Mouse (Mus musculus): ENCODE results near the gene Stoml1. TPM values are rescaled to one million over a fixed set of nuclear protein-coding genes. Genes with fewer than 3 reads are reported as not detected.
A peak's percentile ranks its signal among the peaks of the same experiment; 100 is the strongest.

The Stoml1 gene
- polyA plus RNA-seq, 2 experiments from 2014 or later: 26.0 to 83.0 TPM

DNA sequence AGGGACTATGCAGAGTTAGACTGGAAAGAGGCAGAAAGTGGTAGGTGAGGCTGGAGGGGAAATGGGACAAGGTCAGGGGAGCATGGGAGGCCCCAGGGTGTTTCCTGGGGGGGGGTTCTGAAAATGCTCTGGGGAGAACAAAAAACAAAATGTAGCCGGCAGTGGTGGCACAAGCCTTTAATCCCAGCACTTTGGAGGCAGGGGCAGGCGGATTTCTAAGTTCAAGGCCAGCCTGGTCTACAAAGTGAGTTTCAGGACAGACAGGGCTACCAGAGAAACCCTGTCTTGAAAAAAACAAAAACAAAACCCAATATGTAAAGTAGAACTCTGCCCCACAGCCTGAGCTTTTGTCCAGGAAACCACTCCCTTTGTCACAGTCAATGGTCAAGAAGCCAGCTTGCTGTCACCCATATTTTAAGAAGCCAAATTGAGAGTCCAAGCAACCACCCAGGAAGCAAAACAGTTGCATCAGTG, 19.1 kb downstream of the Stoml1 start:
- ATAC-seq: no peak

DNA sequence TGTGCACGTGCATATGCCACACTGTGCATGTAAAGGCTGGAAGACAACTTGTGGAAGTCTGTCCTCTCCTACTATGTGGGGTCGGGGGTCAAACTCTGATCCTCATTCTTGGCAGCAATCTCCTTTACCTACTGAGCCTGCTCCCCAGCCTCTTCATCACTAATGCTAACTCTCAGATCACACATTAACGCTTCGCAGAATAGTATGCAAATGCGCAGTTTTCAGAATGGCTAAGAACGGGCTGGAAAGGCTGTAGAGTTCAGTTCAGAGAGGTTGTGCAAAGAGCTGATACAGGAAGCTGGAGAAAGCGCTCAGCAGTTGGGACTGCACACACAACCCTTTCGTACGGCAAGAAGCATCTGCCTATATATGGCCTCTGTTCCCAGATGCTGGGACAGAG, 19.9 kb downstream of the Stoml1 start:
- no peak for ATAC-seq

DNA sequence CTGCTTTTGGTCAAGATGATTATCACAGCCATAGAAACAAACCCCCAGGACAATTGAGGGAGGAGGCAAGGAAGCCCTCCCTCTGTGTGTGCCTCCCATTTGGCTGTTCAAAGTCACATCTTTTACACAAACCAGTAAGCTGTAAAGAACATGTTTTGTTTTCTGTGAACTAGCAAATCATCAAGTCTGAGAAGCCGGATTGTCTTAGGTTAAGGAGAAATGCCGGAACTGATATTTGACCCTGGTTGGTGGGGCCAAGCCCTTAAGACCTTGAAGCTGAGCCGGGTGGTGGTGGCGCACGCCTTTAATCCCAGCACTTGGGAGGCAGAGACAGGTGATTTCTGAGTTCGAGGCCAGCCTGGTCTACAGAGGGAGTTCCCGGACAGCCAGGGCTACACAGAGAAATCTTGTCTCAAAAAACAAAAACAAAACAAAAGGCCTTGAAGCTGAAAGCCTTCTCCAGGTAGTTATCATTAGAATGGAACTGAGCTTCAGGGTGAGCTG, 21.2 kb downstream of the Stoml1 start:
- ATAC-seq: no peak

DNA sequence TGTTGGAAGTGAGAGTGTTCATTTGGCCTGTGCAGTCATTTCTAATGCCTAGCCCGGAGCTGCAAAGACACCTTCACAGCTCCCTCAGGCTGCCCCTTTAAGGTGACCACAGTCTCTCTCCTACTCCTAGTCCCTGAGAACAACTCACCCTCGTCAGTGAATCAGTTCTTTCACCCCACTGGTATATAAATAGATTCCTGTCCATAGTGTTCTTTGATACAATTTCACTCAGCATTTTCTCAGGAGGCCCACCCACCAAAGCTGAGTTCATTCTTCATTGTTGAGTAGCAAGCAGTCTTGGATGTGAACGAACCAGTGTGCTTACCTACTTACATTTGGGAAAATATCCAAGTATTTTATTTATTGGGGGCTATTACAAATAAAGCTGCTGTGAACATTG, 21.7 kb downstream of the Stoml1 start:
- no peak for ATAC-seq

GRCm38 (mm10) chr9:58275115-58275774, 22.3 kb downstream of the Stoml1 start:
- peak; percentile 73 for ATAC-seq

GRCm38 (mm10) chr9:58275797-58276196, 22.8 kb downstream of the Stoml1 start:
- peak; percentile 27 for ATAC-seq

- ATAC-seq: no peak
Measured at GRCm38 (mm10) chr9:58276346-58276745, 23.4 kb downstream of the Stoml1 start.

- ATAC-seq: no peak
Measured at GRCm38 (mm10) chr9:58278313-58278712, 25.3 kb downstream of the Stoml1 start.

GRCm38 (mm10) chr9:58278821-58279723, 26.1 kb downstream of the Stoml1 start:
- ATAC-seq: no peak

- ATAC-seq: no peak
Measured at GRCm38 (mm10) chr9:58279780-58280179, 26.8 kb downstream of the Stoml1 start.

- peak; percentile 90 for ATAC-seq
Measured at GRCm38 (mm10) chr9:58280259-58281109, 27.5 kb downstream of the Stoml1 start.

- ATAC-seq: no peak
Measured at GRCm38 (mm10) chr9:58281597-58281996, 28.6 kb downstream of the Stoml1 start.

DNA sequence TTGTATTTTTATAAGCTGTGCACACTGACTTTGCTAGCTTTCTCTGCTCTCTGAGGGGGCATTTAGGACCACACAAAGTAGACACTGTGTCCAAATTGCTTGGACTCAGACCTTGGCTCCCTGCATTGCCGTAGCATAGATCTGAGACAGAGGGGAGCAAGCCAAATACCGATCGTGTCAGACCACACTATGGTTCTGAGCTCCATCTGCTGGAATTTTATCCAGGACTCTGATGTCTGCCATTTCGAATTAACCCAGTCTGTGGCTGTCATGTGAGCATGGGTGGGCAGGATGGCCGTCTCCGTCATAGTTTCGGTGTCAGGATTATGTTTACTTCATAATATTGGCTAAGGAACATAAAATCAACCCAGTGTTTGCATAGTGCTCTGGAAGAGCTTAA, 30.5 kb downstream of the Stoml1 start:
- ATAC-seq: no peak

DNA sequence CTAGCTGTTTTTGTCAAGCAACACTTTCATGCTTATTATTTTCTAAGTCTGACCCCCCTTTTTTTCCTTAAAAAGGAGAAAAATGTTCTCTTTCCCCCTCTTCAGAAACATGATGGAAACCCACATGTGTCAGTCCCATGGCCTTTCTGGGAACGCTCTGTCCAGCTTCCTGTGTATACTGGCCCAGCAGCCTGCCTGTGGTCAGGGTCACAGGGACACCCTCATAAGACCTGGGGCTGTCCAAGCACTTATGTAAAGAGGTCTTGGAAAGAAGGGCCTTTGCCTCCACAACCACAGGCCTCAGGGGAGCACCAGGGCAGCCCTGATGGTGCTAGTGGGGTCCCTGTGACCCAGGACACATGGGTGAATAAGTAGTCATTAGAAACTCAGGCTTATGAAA, 36.1 kb downstream of the Stoml1 start:
- no peak for ATAC-seq

DNA sequence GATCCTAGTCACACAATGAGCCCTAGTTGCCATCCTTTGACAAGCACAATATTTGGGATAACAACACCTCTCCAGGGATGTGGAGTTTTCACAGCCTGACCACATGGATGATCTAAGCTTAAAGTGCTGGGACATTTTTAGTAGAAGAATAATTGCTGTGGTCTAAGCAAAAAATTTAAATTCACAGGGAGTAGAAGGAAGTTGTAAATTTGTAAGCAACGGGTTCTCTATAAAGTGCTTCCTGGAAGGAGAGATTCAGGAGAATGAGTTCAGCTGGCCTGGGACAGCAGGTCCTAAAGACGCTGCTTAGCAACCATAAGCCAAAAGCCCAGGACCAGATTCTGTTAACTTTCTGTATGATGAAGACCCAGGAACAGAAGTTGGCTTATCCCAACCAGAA, 36.9 kb downstream of the Stoml1 start:
- ATAC-seq: no peak

DNA sequence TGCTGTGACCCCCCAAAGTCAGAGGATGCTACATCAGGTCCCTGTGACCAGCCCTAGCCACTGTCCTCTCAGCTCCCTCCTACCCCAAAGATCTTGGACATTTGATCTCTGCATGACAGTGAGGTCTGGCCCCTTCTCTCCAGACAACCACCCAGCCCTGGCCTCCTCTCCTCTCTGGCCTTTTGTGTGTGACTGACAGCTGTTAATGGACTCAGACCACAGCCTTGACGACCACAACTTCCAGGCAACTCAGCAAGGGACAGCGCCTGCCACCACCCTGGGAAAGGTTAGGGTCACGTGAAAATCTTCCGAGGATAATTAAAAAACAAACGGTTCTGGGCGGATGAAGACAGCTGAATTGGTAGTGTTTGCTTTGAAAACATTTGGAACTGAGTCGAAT, 41.6 kb downstream of the Stoml1 start:
- ATAC-seq: no peak

DNA sequence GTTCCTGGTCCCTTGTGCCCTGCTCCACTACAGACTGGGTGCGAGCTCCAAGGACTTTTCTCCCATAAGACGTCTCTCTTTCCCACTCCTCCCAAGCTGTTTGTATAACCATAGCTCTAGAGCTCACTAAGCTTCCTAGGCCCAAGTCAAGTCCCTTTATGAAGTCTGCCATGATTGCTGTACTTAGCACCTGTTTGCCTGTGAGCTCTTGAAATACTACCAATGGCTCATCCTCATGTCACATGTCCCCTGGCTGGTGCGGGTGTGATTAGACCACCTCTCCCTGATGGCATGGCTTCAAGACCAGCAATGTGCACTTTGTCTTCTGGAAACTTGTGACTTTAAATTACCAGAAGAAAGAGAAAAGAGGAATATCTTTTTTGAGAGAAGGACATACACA, 42.4 kb downstream of the Stoml1 start:
- no peak for ATAC-seq

GRCm38 (mm10) chr9:58295766-58296361, 42.9 kb downstream of the Stoml1 start:
- ATAC-seq: no peak

- no peak for ATAC-seq
Measured at GRCm38 (mm10) chr9:58297065-58297464, 44.1 kb downstream of the Stoml1 start.

GRCm38 (mm10) chr9:58297961-58298477, 45.1 kb downstream of the Stoml1 start:
- ATAC-seq: no peak

DNA sequence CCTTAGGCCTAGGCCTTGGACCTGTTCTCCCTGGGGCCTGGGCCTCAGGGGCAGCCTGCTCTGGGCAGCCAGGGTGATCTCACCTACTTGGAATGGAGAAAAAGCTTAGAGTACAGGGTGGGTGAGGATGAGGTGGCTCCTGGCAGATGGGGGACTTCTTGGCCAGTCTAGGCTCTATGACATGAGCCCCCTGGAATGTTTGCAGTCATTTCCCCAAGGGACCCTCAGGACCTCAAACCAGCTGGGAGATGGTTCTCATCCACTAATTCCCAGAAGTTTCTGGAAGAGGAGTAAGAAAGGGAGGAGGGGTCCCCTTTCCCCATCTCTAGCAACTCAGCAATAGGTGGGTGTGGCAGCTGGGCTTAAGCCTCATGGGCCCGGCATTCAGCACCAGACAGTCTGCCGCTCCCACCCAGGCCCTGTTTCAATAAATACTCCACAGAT, 46.4 kb downstream of the Stoml1 start:
- ATAC-seq: no peak

DNA sequence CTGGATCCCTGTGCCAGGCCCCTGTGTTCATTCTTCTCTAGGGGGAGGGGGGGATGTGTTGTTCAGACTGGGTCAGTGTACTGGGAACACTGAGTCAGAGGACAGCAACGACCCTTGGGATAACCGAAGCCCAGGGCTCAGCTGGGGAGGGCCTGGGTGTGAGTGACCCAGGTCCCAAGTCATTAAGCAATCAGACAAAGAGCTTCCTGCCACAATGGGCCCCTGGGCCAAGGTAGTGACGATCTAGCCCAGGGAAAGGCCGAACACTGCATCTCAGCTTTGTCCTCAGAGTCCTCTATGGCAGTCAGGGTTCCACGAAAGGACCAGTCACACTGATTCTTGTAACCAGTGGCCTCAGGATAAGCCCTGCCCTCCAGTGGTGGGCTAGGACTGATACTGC, 50.2 kb downstream of the Stoml1 start:
- no peak for ATAC-seq

All from CD4-positive, CD25-positive, alpha-beta regulatory T cell, adult 4 months (primary cell).